Mouse (Mus musculus) lung, postnatal 14 days (tissue): ENCODE data around the gene Crispld2.

Experiments used
- DNase-seq: peaks from one replicate; pipeline ENCODE4 v3.0.0; 2021

Gene Crispld2

GRCm38 (mm10) chr8:120036578-120036977 lies 44.3 kb downstream of the Crispld2 start:
- no peak for DNase-seq

- peak; percentile 52 for DNase-seq
These were observed 45.0 kb downstream of the Crispld2 start for GRCm38 (mm10) chr8:120037199-120037598.

GRCm38 (mm10) chr8:120037611-120038010 lies 45.4 kb downstream of the Crispld2 start:
- DNase-seq = no peak

- no peak for DNase-seq
These were observed 46.5 kb downstream of the Crispld2 start for GRCm38 (mm10) chr8:120038741-120039140.

GRCm38 (mm10) chr8:120039313-120039919 lies 47.2 kb downstream of the Crispld2 start:
- DNase-seq = no peak

- peak; percentile 59 for DNase-seq
These were observed 48.6 kb downstream of the Crispld2 start for GRCm38 (mm10) chr8:120040861-120041260.

GRCm38 (mm10) chr8:120042542-120043312 lies 50.5 kb downstream of the Crispld2 start:
- DNase-seq = no peak

- no peak for DNase-seq
These were observed 52.7 kb downstream of the Crispld2 start for GRCm38 (mm10) chr8:120044907-120045306.

GRCm38 (mm10) chr8:120045471-120045870 lies 53.2 kb downstream of the Crispld2 start:
- DNase-seq = no peak

- DNase-seq = peak; percentile 69
These were observed 54.2 kb downstream of the Crispld2 start for GRCm38 (mm10) chr8:120046258-120047020.

GRCm38 (mm10) chr8:120049949-120050348 lies 57.7 kb downstream of the Crispld2 start:
- no peak for DNase-seq

GRCm38 (mm10) chr8:120050376-120050775 lies 58.1 kb downstream of the Crispld2 start:
- DNase-seq = no peak

- DNase-seq = peak; percentile 36
These were observed 58.8 kb downstream of the Crispld2 start for GRCm38 (mm10) chr8:120051006-120051405.

GRCm38 (mm10) chr8:120051908-120052307 lies 59.7 kb downstream of the Crispld2 start:
- no peak for DNase-seq

- peak; percentile 40 for DNase-seq
These were observed 60.1 kb downstream of the Crispld2 start for GRCm38 (mm10) chr8:120052318-120052717.

GRCm38 (mm10) chr8:120054833-120055232 lies 62.6 kb downstream of the Crispld2 start:
- no peak for DNase-seq

GRCm38 (mm10) chr8:120057078-120057477 lies 64.8 kb downstream of the Crispld2 start:
- no peak for DNase-seq

- no peak for DNase-seq
These were observed 70.5 kb downstream of the Crispld2 start for GRCm38 (mm10) chr8:120062742-120063141.

GRCm38 (mm10) chr8:120063326-120063725 lies 71.1 kb downstream of the Crispld2 start:
- DNase-seq = no peak

- no peak for DNase-seq
These were observed 73.4 kb downstream of the Crispld2 start for GRCm38 (mm10) chr8:120065611-120066010.

- no peak for DNase-seq
These were observed 74.0 kb downstream of the Crispld2 start for GRCm38 (mm10) chr8:120066226-120066625.

GRCm38 (mm10) chr8:120067936-120068668 lies 75.9 kb downstream of the Crispld2 start:
- peak; percentile 69 for DNase-seq

GRCm38 (mm10) chr8:120071684-120072083 lies 79.4 kb downstream of the Crispld2 start:
- DNase-seq = peak; percentile 87
